Mouse (Mus musculus): ENCODE results near the gene Gm49387.

The Gm49387 gene

GRCm38 (mm10) chr14:31576846-31577697 is 63.6 kb downstream of the Gm49387 start:
- no peak for ATAC-seq (ENCODE audit: low TSS enrichment)

- ATAC-seq (ENCODE audit: low TSS enrichment): peak; percentile 84
Observed at GRCm38 (mm10) chr14:31575866-31576265, 64.8 kb downstream of the Gm49387 start.

GRCm38 (mm10) chr14:31574903-31575665 is 65.6 kb downstream of the Gm49387 start:
- no peak for ATAC-seq (ENCODE audit: low TSS enrichment)

GRCm38 (mm10) chr14:31572561-31573175 is 68.0 kb downstream of the Gm49387 start:
- ATAC-seq (ENCODE audit: low TSS enrichment): peak; percentile 90

GRCm38 (mm10) chr14:31571419-31571818 is 69.3 kb downstream of the Gm49387 start:
- no peak for ATAC-seq (ENCODE audit: low TSS enrichment)

GRCm38 (mm10) chr14:31570131-31570951 is 70.3 kb downstream of the Gm49387 start:
- no peak for ATAC-seq (ENCODE audit: low TSS enrichment)

- no peak for ATAC-seq (ENCODE audit: low TSS enrichment)
Observed at GRCm38 (mm10) chr14:31569151-31569631, 71.5 kb downstream of the Gm49387 start.

- ATAC-seq (ENCODE audit: low TSS enrichment): no peak
Observed at GRCm38 (mm10) chr14:31565478-31566212, 75.0 kb downstream of the Gm49387 start.

GRCm38 (mm10) chr14:31564452-31565179 is 76.1 kb downstream of the Gm49387 start:
- no peak for ATAC-seq (ENCODE audit: low TSS enrichment)

- no peak for ATAC-seq (ENCODE audit: low TSS enrichment)
Observed at GRCm38 (mm10) chr14:31560886-31561285, 79.8 kb downstream of the Gm49387 start.

GRCm38 (mm10) chr14:31559216-31559615 is 81.5 kb downstream of the Gm49387 start:
- ATAC-seq (ENCODE audit: low TSS enrichment): no peak

- ATAC-seq (ENCODE audit: low TSS enrichment): no peak
Observed at GRCm38 (mm10) chr14:31557784-31558183, 82.9 kb downstream of the Gm49387 start.

GRCm38 (mm10) chr14:31557273-31557672 is 83.4 kb downstream of the Gm49387 start:
- ATAC-seq (ENCODE audit: low TSS enrichment): no peak

- ATAC-seq (ENCODE audit: low TSS enrichment): no peak
Observed at GRCm38 (mm10) chr14:31556526-31557260, 84.0 kb downstream of the Gm49387 start.

GRCm38 (mm10) chr14:31555963-31556434 is 84.7 kb downstream of the Gm49387 start:
- peak; percentile 31; the same call in 1 of the 2 replicates for ATAC-seq (ENCODE audit: low TSS enrichment)

- no peak for ATAC-seq (ENCODE audit: low TSS enrichment)
Observed at GRCm38 (mm10) chr14:31555021-31555420, 85.7 kb downstream of the Gm49387 start.

- no peak for ATAC-seq (ENCODE audit: low TSS enrichment)
Observed at GRCm38 (mm10) chr14:31543885-31544442, 96.7 kb downstream of the Gm49387 start.

GRCm38 (mm10) chr14:31537298-31537697 is 103.4 kb downstream of the Gm49387 start:
- ATAC-seq (ENCODE audit: low TSS enrichment): no peak

- no peak for ATAC-seq (ENCODE audit: low TSS enrichment)
Observed at GRCm38 (mm10) chr14:31532656-31533055, 108.0 kb downstream of the Gm49387 start.
